Mouse (Mus musculus) E14TG2a.4 (cell line): ENCODE data around the gene Uqcc2.

Experiments
- CTCF ChIP-seq: conservative IDR thresholded peaks from 2 replicates; pipeline ENCODE4 v1.5.1; 2014; ENCODE audit warnings: low read length
- NANOG ChIP-seq: IDR thresholded peaks from 2 replicates; pipeline ENCODE4 v1.6.1; 2014; ENCODE audit warnings: borderline replicate concordance, low read length, mixed read lengths
- POU5F1 ChIP-seq: IDR thresholded peaks from 2 replicates; pipeline ENCODE4 v1.6.1; 2014; ENCODE audit warnings: low read length, borderline replicate concordance

GRCm38 (mm10) chr17:27140262-27140661 is 6.5 kb upstream of the Uqcc2 start:
- TF ChIP-seq CTCF (no peak), POU5F1 (no peak), NANOG (no peak)
